Mouse (Mus musculus) stomach, postnatal 0 days (tissue): ENCODE measurements around the gene Hspbap1. TPM values are rescaled to one million over a fixed set of nuclear protein-coding genes. Genes with fewer than 3 reads are reported as not detected.

Source experiments
- ATAC-seq: fragments of 200-750 bp; cut with Nextera tagmentation; 2 replicates; pipeline ENCODE4 v1.8.0; 2017; ENCODE audit not compliant: low FRiP score, low TSS enrichment
- DNase-seq: peaks from one replicate; pipeline ENCODE4 v3.0.0-alpha.2; 2016; ENCODE audit warnings: low spot score
- H3K27ac ChIP-seq: fragments of 300-500 bp; sonication (generic); replicated peaks from 2 replicates; pipeline ENCODE4 v1.5.1; 2014; ENCODE audit warnings: mild to moderate bottlenecking, control low read depth
- H3K27me3 ChIP-seq: fragments of 300-500 bp; sonication (generic); 2 replicates; pipeline ENCODE4 v1.6.1; 2014; ENCODE audit warnings: low read length; ENCODE audit not compliant: control insufficient read depth, insufficient read depth
- H3K36me3 ChIP-seq: fragments of 300-500 bp; sonication (generic); 2 replicates; pipeline ENCODE4 v1.6.1; 2014; ENCODE audit warnings: low read length, mixed read lengths; ENCODE audit not compliant: control insufficient read depth, insufficient read depth
- H3K4me1 ChIP-seq: fragments of 300-500 bp; sonication (generic); replicated peaks from 2 replicates; pipeline ENCODE4 v1.6.1; 2014; ENCODE audit warnings: antibody characterized with exemption; ENCODE audit not compliant: control insufficient read depth, insufficient read depth
- H3K4me2 ChIP-seq: fragments of 300-500 bp; sonication (generic); replicated peaks from 2 replicates; pipeline ENCODE4 v1.6.1; 2014; ENCODE audit warnings: low read depth, mild to moderate bottlenecking, control low read depth, moderate library complexity
- H3K4me3 ChIP-seq: fragments of 300-500 bp; sonication (generic); 2 replicates; pipeline ENCODE4 v1.5.1; 2014; ENCODE audit warnings: low read depth, low read length, control low read depth
- H3K9ac ChIP-seq: fragments of 300-500 bp; sonication (generic); 2 replicates; pipeline ENCODE4 v1.6.1; 2014; ENCODE audit warnings: mild to moderate bottlenecking, low read length, control low read depth, mixed read lengths
- H3K9me3 ChIP-seq: fragments of 300-500 bp; sonication (generic); 2 replicates; pipeline ENCODE4 v1.6.1; 2016; ENCODE audit warnings: low read length; ENCODE audit not compliant: control insufficient read depth
- CTCF ChIP-seq: IDR thresholded peaks from 2 replicates; pipeline ENCODE4 v1.5.1; 2016; ENCODE audit warnings: antibody characterized with exemption, low read depth, mild to moderate bottlenecking, moderate library complexity
- EP300 ChIP-seq: optimal IDR thresholded peaks from 2 replicates; pipeline ENCODE3; 2016; ENCODE audit warnings: antibody characterized with exemption
- WGBS: fragments of 180-500 bp; shearing (Covaris S2); extraction: QIAGEN DNeasy Blood & Tissue Kit; methylation state at CpG from one replicate; pipeline ENCODE4 v1.1.7; 2014; 5-methylcytosine and 5-hydroxymethylcytosine counted together
- polyA plus RNA-seq: library from polyadenylated mRNA; unstranded; fragments of >200 nt; fragmentation: Nextera tagmentation; extraction: Ambion mirVana; gene quantifications from 2 replicates; pipeline ENCODE4 v1.2.1, GENCODE M21; 2015

The Hspbap1 gene
- polyA plus RNA-seq, 1 experiment from 2014 or later: 7.1 TPM

DNA sequence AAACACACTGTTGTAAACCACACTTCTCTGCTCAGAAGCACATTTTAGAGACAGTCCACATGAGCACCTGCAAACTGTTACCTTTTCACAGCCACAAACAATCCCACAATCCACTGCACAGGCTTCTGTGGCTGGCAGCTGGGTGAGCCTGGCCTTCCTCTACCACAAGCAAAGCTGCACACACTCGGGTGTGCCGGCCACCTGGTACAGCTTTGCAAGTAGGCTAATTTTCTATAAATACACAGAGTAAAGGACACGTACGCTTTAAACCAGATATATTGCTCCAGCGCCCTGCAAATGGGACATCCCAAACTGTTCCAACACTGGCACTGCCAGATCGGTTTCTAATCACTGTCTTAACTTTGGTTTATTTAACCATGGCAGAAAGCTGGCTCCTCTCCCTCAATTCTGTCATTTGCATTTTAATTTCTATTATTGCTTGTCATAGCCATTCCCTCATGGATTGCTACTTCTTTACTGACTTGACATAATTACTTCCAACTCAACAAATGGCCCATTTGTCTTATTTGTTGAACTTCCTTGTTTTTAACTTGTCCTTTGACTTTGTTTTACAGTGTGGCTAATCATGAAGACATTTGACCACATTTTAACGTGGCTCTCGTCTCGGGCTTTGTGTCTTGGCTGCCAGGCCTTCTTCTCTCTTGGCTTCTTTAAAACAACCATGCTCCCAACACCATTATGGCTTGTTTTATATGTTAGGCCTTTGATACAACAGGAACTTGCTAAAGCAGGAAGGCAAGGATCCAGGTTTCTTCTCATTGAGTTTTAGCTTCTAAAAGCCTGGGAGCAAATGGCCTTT, 22.5 kb upstream of the Hspbap1 start:
- ATAC-seq (no peak), DNase-seq (no peak)
- no peak overlapping the region for H3K27ac ChIP-seq
- 67% methylated on average over 9 of the region's 9 CpGs for WGBS
- no peak overlapping the region for H3K4me3 ChIP-seq
- H3K4me1 ChIP-seq: no peaks in the 10 kb centered on the region
- TF ChIP-seq EP300 (no peak), CTCF (no peak)
- no peak overlapping the region for H3K4me2 ChIP-seq
- no peaks in the 10 kb centered on the region for H3K27me3 ChIP-seq
- H3K36me3 ChIP-seq: no peaks in the 10 kb centered on the region
- H3K9ac ChIP-seq: no peak overlapping the region
- H3K9me3 ChIP-seq: no peaks in the 10 kb centered on the region

DNA sequence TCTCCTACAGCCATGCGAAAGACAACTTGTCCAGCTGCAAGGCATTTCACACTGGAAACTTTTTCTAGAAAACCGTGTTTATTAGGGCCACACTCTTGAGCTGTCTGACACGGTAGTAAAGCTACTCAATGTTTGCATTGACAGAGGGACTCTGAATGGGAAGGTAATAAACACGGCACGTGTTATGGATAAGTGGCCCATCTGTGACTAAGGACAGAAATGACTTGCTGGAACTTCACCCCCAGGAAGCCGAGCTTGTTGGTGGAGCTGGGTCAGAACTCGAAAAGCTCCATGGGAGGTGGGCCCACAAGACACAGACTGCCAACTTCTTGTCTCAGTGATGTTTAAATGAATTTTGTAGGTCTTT, 22.0 kb upstream of the Hspbap1 start:
- no peak for DNase-seq
- TF ChIP-seq EP300: no peak
- no peak for TF ChIP-seq CTCF
- no peaks in the 10 kb centered on the region for H3K27me3 ChIP-seq
- H3K9me3 ChIP-seq: no peaks in the 10 kb centered on the region
- H3K27ac ChIP-seq: no peak overlapping the region
- WGBS: 77% methylated on average over 7 of the region's 7 CpGs
- no peaks in the 10 kb centered on the region for H3K4me1 ChIP-seq
- no peak overlapping the region for H3K4me2 ChIP-seq
- ATAC-seq: no peak
- no peaks in the 10 kb centered on the region for H3K36me3 ChIP-seq
- no peak overlapping the region for H3K9ac ChIP-seq
- H3K4me3 ChIP-seq: no peak overlapping the region

GRCm38 (mm10) chr16:35749385-35749784, 20.8 kb upstream of the Hspbap1 start:
- DNase-seq (no peak), ATAC-seq (no peak)
- 77% methylated on average over 7 of the region's 7 CpGs for WGBS
- no peaks in the 10 kb centered on the region for H3K9me3 ChIP-seq
- TF ChIP-seq CTCF: no peak
- no peak for TF ChIP-seq EP300
- H3K4me2 ChIP-seq: no peak overlapping the region
- no peak overlapping the region for H3K27ac ChIP-seq
- H3K27me3 ChIP-seq: no peaks in the 10 kb centered on the region
- no peaks in the 10 kb centered on the region for H3K36me3 ChIP-seq
- no peak overlapping the region for H3K9ac ChIP-seq
- no peaks in the 10 kb centered on the region for H3K4me1 ChIP-seq
- no peak overlapping the region for H3K4me3 ChIP-seq

DNA sequence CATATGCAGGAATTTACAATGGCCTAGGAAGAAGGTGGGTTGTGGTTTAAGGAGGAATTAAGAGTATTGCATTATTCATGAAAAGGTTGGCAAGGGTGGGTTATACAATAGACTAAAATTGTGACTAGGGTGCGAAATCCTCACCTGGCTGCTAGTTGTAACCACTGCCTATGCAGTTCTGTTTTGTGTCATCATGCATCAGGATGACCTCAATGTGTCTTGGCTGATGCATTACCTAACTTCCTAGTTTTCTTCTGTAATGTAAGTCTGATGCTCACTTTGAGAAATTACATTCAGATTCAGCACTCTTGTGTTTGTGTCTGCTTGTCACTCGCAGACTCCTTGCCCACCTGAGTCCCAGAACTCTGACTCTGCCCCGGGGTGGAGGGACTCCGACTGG, 18.3 kb upstream of the Hspbap1 start:
- no peak overlapping the region for H3K9ac ChIP-seq
- ATAC-seq: no peak
- no peak for TF ChIP-seq CTCF
- no peak for TF ChIP-seq EP300

DNA sequence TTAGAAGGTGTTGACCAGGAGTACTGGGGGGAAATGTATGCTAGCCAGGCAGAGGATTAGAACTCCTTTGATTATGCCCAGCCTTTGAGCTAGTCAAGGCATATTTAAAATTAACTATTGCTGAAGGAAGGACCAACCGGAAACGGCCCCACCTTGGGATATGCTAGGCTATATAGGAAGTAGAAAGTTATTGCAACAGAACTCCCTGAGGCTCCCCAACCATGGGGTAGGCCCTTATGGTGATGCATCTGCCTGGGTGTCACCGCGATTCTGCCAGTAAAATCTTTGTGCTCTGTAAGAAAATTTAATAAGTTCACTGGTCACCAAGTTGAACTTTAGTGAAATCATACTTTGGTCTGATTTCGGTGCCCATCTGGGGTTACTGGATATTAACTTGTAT, 16.2 kb upstream of the Hspbap1 start:
- H3K4me3 ChIP-seq: no peak overlapping the region
- 86% methylated on average over 5 of the region's 5 CpGs for WGBS

More for the DNA sequence above, 18.3 kb upstream of the Hspbap1 start:
- WGBS: 82% methylated on average over 4 of the region's 4 CpGs
- Histone ChIP-seq H3K4me3 (no peak overlapping the region), H3K27ac (no peak overlapping the region), H3K36me3 (no peaks in the 10 kb centered on the region), H3K4me1 (0 out of 2 replicates have a peak, but pooled peaks cover 2% of the 10 kb centered on the region), H3K9me3 (no peaks in the 10 kb centered on the region), H3K4me2 (no peak overlapping the region), H3K27me3 (no peaks in the 10 kb centered on the region)
- no peak for DNase-seq

GRCm38 (mm10) chr16:35755502-35756334, 14.5 kb upstream of the Hspbap1 start:
- ATAC-seq (no peak), DNase-seq (no peak)
- H3K27me3 ChIP-seq: no peaks in the 10 kb centered on the region
- H3K9me3 ChIP-seq: no peaks in the 10 kb centered on the region
- H3K4me3 ChIP-seq: no peak overlapping the region
- no peak overlapping the region for H3K9ac ChIP-seq
- H3K4me2 ChIP-seq: no peak overlapping the region
- no peak for TF ChIP-seq CTCF
- TF ChIP-seq EP300: no peak
- H3K4me1 ChIP-seq: 0 out of 2 replicates have a peak, but pooled peaks cover 2% of the 10 kb centered on the region
- WGBS: 44% methylated on average over 6 of the region's 6 CpGs
- no peak overlapping the region for H3K27ac ChIP-seq
- no peaks in the 10 kb centered on the region for H3K36me3 ChIP-seq

More for the DNA sequence above, 16.2 kb upstream of the Hspbap1 start:
- H3K9me3 ChIP-seq: no peaks in the 10 kb centered on the region
- ATAC-seq (no peak), DNase-seq (no peak)
- no peak overlapping the region for H3K27ac ChIP-seq
- TF ChIP-seq EP300 (no peak), CTCF (no peak)
- no peaks in the 10 kb centered on the region for H3K36me3 ChIP-seq
- H3K4me2 ChIP-seq: no peak overlapping the region
- 0 out of 2 replicates have a peak, but pooled peaks cover 2% of the 10 kb centered on the region for H3K4me1 ChIP-seq
- H3K9ac ChIP-seq: no peak overlapping the region
- no peaks in the 10 kb centered on the region for H3K27me3 ChIP-seq
